Mouse (Mus musculus) brown adipose tissue, adult 24 weeks (tissue): Measurements from ENCODE around the gene Col9a1. TPM values are rescaled to one million over a fixed set of nuclear protein-coding genes. Genes with fewer than 3 reads are reported as not detected.

Experiments
- H3K27ac ChIP-seq: fragments of 200-500 bp; replicated peaks from 2 replicates; pipeline ENCODE4 v1.5.1; 2012; ENCODE audit warnings: low read depth, mild to moderate bottlenecking, low read length
- H3K4me1 ChIP-seq: fragments of 200-500 bp; 2 replicates; pipeline ENCODE4 v1.6.1; 2012; ENCODE audit warnings: low read length, mixed read lengths; ENCODE audit not compliant: control insufficient read depth, insufficient read depth, insufficient read length
- H3K4me3 ChIP-seq: fragments of 200-500 bp; 2 replicates; pipeline ENCODE4 v1.5.1; 2012; ENCODE audit warnings: low read depth, mild to moderate bottlenecking, low read length, moderate library complexity; ENCODE audit not compliant: insufficient read depth
- polyA plus RNA-seq: library from polyadenylated mRNA; stranded (reverse); fragments of >200 nt; gene quantifications from 2 replicates; pipeline ENCODE4 v1.2.4, GENCODE M21; 2012; ENCODE audit not compliant: missing spikeins, insufficient read depth, insufficient read length

Gene Col9a1
- not detected in 2 replicates for polyA plus RNA-seq

DNA sequence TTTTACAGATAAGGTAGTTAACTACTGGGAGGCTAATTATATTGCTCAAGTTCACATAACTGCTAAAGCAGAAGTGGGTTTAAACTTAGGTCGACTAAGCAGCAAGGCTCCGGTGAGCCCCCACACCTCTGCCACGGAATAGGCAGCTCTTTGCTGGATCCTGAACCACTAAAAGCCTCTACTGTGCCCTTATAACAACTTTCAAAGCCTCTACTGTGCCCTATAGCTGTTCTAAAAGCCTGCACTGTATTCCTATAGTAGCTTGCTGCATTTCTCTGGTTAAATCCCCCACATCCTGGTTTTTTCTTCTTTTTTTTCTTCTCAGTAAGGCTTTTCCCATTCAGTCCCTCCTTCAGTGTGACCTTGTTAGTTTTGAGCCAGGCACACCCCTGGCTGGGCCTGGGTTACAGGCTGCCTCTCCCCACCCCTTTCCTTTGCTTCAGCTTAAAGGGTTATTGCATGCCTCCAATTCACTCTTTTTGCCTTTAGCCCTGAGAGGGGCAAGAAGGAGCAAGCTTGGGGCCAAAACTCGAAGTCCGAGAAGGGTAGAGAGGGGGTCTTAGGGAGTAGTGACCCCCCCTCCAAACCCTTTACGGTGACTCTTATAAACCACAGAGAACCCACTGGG, at the start of gene Col9a1:
TSS of gene Col9a1 (plus strand) at position 387 of the 628 bp plus-strand sequence.
- H3K27ac ChIP-seq, result no peak within 1 kb of the TSS
- no peak within 1 kb of the TSS for H3K4me3 ChIP-seq
- no peaks in the 10 kb centered on the region for H3K4me1 ChIP-seq

DNA sequence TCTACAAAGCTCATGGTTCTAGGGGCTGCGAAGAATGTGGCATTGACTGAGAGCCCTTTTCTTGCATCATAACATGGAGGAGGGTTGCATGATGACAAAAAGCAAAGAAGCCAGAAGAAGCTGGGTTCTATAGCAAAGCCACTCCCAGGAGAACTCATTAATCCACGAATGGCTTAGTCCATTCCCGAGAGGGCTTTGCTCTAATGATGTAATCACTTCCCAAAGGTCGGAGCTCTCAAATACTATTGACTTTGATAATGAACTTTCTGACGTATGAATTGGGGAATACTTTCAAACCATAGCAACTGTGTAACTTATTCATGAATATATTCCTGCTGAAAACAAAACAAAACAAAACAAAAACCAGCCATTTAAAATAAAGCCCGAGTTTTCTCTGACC, 49.5 kb upstream of the Col9a1 start:
- no peaks in the 10 kb centered on the region for H3K4me1 ChIP-seq
- H3K27ac ChIP-seq, result no peak overlapping the region
- no peak overlapping the region for H3K4me3 ChIP-seq

DNA sequence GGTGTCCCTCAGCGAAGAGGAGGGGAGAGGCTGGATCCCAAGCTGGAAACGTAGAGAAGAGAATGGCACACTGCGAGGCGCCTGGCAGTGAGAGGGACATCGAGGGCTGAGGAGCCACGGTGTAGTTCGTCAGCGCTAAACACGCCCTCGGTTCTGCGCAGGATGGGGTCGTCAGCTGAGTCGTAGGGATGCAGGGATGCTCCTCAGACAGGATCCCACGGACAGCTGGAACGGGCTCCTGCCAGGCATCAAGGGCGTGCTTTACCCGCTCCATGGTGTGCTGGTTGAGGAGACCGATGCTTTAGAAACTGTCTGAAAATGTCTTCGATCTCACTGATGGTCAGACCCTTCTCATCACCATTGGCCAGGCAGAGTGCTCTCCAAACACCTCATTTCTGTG, 43.6 kb upstream of the Col9a1 start:
- Histone ChIP-seq H3K27ac (no peak overlapping the region), H3K4me3 (no peak overlapping the region), H3K4me1 (no peaks in the 10 kb centered on the region)

DNA sequence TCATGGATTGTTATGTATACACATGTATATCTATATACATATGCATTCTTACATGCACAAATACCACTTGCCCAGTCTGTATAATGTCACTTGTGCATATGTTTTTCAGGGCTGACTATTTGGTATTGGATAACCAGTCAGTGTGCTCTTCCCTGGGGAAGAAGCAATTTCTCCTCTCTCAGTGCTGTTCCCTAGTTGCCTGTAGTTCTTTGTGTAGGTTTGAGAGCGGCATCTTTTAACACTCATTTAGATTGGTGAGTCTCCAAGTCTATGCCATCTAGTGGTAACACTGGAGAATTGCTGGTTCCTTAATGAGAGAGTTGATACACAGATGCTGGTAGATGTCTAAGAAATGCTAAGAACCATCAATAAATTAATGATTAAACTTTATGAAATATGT, 42.6 kb upstream of the Col9a1 start:
- H3K27ac ChIP-seq, result no peak overlapping the region
- no peaks in the 10 kb centered on the region for H3K4me1 ChIP-seq

DNA sequence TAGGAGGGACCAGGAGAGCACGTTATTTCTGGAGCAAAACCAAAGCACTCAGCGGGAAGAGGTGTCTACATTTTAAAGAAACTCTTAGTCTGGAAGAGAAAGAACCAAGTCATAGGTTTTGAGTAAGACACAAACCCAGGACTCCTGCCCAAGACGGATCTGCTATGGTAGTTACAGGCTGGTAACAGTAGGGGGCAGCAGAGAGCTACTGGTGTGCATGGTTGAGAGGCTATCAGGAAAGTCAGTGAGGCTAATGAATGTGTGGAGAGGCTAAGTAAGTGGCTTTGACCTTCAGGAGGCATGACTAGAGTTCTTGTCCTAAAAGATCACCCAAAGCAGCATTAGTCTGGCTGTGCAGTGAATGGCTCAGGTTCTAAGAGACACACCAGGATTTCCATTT, 40.3 kb upstream of the Col9a1 start:
- no peaks in the 10 kb centered on the region for H3K4me1 ChIP-seq
- H3K4me3 ChIP-seq, result no peak overlapping the region
- no peak overlapping the region for H3K27ac ChIP-seq

More for the DNA sequence above, 42.6 kb upstream of the Col9a1 start:
- no peak overlapping the region for H3K4me3 ChIP-seq

DNA sequence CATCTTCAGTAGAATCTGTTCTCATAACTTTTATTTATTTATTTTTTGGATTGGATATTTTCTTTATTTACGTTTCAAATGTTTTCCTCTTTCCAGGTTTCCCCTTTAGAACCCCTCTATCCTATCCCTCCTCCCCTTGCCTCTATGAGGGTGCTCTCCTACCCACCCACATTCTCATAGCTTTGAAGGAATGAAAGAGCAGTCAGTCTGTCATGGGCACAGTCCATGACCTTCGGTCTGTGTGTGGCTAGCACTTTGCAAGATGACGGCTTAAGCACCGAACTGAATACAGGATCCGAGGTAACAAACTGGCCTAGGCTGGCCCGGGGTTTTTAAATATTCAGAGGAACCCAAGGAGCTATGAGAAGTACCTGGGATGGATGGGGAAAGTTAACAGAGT, 36.9 kb upstream of the Col9a1 start:
- Histone ChIP-seq H3K27ac (no peak overlapping the region), H3K4me1 (no peaks in the 10 kb centered on the region), H3K4me3 (no peak overlapping the region)

DNA sequence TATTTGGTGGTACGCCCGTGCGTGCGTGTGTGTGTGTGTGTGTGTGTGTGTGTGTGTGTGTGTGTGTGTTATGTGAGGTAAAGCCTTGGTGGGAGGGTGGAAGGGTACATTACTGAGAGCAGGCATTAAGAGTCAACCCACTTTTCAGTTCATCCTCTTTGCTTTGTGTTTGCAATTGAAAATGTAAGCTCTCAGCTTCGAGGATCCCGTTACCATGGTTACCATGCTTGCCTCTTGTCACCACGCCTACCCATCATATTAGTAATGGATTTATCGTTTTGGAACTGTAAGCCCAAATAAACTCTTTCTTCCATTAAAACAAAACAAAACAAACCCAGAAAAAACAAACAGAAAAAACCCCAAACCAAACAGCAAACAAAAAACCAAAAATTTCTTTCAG, 33.9 kb upstream of the Col9a1 start:
- H3K4me1 ChIP-seq, result no peaks in the 10 kb centered on the region
- no peak overlapping the region for H3K4me3 ChIP-seq
- no peak overlapping the region for H3K27ac ChIP-seq

DNA sequence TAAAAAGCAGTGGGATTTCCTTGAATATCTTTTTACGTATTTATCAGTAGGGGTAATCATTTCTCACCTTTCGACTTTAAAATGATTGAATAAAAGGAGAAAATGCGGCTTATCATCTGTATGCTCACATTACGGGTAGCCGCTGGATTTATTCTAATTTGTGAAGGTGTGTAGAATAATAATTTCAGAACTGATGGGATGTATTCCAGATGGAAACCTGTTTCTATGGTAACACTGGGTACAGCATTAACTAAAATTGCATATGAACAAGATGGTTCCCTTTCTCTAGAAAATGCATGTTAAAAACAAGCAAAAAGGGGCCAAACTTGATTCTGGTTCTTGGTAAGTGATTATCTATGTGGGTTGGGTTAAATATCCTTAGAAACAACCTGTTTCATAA, 19.7 kb upstream of the Col9a1 start:
- Histone ChIP-seq H3K4me1 (no peaks in the 10 kb centered on the region), H3K27ac (no peak overlapping the region), H3K4me3 (no peak overlapping the region)

DNA sequence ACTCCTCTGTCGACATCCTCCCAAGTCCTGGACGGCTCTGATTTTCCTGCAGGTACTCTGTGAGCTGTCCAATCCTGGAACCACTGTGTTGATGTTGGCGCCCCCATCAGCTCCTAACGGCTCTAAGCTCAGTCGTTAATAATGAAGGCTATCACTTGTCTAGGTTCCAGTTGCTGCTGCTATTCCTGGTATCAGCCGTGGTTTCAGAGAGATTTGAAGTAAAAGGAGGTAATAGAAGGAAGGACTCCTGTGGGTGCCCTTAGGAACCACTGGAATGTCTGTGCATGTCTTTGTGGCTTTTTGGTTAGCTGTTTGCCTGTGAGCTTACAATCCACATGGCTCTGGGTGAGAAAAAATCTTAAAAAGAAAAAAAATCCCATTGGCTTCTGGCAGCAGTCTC, 8.0 kb upstream of the Col9a1 start:
- H3K27ac ChIP-seq, result no peak overlapping the region
- no peaks in the 10 kb centered on the region for H3K4me1 ChIP-seq
- H3K4me3 ChIP-seq, result no peak overlapping the region

DNA sequence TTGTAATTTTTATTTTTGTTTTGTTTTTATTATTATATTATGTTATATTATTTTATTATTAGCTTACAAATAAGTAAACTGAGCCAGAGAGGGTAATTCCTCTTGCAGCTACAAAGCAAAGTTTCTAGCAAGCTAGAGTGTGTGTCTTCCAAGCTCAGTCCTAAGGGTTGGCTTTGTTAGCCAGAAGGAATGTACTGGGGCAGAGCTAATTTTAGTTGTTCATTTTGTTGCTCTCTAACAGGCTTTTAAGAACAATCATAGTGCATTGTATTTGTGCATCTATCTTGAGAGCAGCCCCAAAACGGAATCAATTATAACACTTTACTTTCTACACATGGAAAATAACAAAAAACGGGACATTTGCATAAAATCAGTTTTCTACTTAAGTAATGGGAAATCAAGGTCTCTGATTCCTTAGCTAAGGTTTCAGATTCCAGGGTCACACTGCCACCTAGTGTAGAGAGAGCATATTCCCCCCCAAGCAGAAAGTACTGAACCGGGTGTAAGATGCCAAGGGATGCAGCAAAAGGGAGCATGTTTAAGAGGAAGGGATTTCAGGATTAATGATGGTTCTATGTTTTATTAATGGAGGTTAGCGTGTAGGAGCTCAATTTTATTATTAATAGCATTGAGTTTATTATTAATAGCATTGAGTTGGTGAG, 6.1 kb upstream of the Col9a1 start:
- H3K27ac ChIP-seq, result no peak overlapping the region
- H3K4me1 ChIP-seq, result no peaks in the 10 kb centered on the region
- H3K4me3 ChIP-seq, result no peak overlapping the region

DNA sequence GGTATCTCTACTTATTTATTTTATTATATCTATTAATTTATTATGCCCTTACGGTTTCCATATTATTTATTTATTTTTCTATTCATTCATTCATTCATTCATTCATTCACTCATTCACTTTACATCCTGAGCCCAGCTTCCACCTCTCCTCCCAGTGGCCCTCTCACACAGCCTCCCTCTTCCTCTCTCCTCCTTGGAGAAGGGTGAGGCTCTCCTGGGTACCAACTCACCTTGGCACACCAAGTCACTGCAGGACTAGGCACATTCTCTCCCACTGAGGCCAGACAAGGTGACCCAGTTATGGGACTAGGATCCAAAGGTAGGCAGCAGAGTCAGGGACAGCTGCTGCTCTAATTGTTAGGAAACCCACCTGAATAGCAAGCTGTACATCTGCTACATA, 5.5 kb upstream of the Col9a1 start:
- H3K27ac ChIP-seq, result no peak overlapping the region
- H3K4me1 ChIP-seq, result no peaks in the 10 kb centered on the region
- H3K4me3 ChIP-seq, result no peak overlapping the region

DNA sequence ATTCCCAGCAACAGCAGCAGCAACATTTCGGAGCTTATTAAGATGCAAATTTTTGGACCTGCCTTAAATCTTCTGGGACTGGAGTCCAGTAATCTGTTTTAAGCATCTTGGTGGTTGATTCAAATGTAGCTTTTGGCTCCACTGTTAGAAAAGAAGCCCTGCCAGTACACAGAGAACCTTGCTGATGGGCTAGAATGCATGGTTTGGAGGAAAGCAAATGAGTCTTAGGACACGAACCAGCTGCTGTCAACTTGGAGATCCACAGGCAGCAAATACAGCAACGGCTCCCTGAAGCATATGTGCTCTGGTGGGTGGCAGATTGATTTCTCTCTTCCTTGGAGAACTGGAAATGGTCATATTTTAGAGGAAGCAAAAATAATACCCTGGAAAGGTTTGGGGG, 4.8 kb upstream of the Col9a1 start:
- H3K4me1 ChIP-seq, result no peaks in the 10 kb centered on the region
- H3K27ac ChIP-seq, result no peak overlapping the region
- no peak overlapping the region for H3K4me3 ChIP-seq

DNA sequence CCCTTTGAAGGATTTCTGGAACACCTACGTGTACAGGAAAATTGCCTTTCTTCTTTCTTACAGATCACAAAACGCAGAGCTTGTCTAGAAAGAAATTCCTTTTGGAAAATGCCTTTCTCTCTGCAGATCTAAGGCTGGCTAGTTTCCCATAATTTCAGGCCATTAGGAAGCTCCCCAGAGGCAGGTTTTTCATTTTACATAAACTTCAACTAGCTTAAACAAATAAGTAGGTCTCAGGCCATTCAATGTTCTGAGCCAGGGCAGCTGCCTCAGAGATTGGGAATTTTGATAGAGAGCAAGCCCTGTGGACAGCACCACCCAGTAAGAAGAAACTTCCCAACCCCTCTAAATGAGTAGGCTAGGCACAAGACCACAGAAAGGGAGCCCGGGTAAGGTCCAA, 1.6 kb upstream of the Col9a1 start:
- Histone ChIP-seq H3K27ac (no peak overlapping the region), H3K4me3 (no peak overlapping the region), H3K4me1 (no peaks in the 10 kb centered on the region)

DNA sequence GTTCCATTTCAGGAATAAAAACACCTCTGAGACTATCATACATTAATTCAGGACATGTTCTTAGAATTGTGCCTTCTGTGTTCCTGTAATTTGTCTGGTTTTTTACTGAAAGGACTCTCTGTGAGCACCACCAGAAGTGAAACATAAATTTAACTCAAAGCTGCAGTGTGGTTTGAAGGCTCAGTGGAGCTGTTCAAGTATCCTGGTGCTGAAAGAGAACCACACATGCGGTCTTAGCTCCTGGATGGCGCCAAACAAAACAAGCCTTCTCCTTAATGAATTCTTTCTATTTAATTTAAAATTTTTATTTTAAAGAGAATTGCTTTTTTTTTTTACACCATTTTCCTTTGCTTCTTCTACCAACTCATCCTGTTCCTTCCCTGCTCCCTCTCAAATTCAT, 2.4 kb downstream of the Col9a1 start:
- Histone ChIP-seq H3K4me1 (no peaks in the 10 kb centered on the region), H3K27ac (no peak overlapping the region), H3K4me3 (no peak overlapping the region)

DNA sequence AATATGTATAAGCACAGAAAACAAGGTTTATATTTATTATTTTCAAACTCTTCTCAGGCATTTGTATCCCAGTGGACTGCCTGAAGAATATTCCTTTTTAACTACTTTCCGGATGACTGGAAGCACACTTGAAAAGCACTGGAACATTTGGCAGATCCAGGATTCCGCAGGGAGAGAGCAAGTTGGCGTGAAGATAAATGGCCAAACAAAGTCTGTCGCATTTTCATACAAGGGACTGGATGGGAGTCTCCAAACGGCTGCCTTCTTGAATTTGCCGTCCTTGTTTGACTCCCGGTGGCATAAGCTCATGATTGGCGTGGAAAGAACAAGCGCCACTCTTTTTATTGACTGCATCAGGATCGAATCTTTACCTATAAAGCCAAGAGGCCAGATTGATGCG, 7.6 kb downstream of the Col9a1 start:
- H3K4me3 ChIP-seq, result no peak overlapping the region
- H3K4me1 ChIP-seq, result no peaks in the 10 kb centered on the region

DNA sequence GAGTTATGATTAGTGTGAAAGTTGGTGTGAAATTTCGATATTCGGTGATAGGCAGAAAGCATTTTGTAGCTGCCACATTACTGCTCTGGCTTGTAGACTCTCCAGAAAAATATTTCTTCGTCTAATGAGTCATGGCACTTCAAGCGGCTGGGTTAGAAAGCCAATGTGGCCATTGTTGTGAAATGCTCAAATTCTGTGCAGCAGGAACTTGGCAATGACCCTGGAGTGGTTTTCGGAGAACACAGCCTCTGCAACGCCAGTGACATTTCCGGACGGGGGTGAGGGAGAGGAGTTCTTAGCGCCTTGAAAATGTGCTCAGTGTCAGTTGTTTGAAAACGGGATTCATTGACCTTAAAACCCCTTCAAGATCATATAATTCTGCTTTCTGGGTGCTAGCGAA, 9.6 kb downstream of the Col9a1 start:
- Histone ChIP-seq H3K4me1 (no peaks in the 10 kb centered on the region), H3K27ac (no peak overlapping the region), H3K4me3 (no peak overlapping the region)

More for the DNA sequence above, 7.6 kb downstream of the Col9a1 start:
- no peak overlapping the region for H3K27ac ChIP-seq
